ENCODE assay signal across 15 mouse cellular contexts in genomic region chr8:3236277-3236676, GRCm38 (mm10).
"Had no signal": no experiment of that assay in that cellular context is flagged by ENCODE, and none has a peak within 500 bp of the region (broad histone marks: within the 10 kb centered on the region; RNA-seq: fewer than 3 reads in every experiment).

No protein-coding gene starts in this region.

- DNase-seq: kidney, postnatal 36 days; left cerebral cortex, postnatal 4 days; lung, adult 18-20 months; midbrain, embryonic 14.5 days; retina, postnatal 1 day; right cerebral cortex, postnatal 4 days; spleen, adult 18-20 months; thymus, postnatal 4 days had no signal

- H3K4me3 ChIP-seq: layer of hippocampus, adult 2 months; limb, embryonic 13.5 days; midbrain, embryonic 10.5 days; myocyte; neural tube, embryonic 12.5 days had no signal

- H3K36me3 ChIP-seq: limb, embryonic 13.5 days; midbrain, embryonic 10.5 days; neural tube, embryonic 12.5 days had no signal

- H3K9me3 ChIP-seq: limb, embryonic 13.5 days; midbrain, embryonic 10.5 days; neural tube, embryonic 12.5 days had no signal

- H3K4me2 ChIP-seq: limb, embryonic 13.5 days; neural tube, embryonic 12.5 days had no signal

- H3K27ac ChIP-seq: kidney, postnatal 0 days; layer of hippocampus, adult 2 months; limb, embryonic 13.5 days; liver, embryonic 14.5 days; midbrain, embryonic 10.5 days; neural tube, embryonic 12.5 days had no signal

- H3K27me3 ChIP-seq: limb, embryonic 13.5 days; neural tube, embryonic 12.5 days had no signal

- H3K4me1 ChIP-seq: midbrain, embryonic 10.5 days; neural tube, embryonic 12.5 days had no signal

- H3K9ac ChIP-seq: limb, embryonic 13.5 days; liver, embryonic 14.5 days; neural tube, embryonic 12.5 days had no signal
